8 mouse cellular contexts compared by ENCODE assay signal in the genomic region with DNA sequence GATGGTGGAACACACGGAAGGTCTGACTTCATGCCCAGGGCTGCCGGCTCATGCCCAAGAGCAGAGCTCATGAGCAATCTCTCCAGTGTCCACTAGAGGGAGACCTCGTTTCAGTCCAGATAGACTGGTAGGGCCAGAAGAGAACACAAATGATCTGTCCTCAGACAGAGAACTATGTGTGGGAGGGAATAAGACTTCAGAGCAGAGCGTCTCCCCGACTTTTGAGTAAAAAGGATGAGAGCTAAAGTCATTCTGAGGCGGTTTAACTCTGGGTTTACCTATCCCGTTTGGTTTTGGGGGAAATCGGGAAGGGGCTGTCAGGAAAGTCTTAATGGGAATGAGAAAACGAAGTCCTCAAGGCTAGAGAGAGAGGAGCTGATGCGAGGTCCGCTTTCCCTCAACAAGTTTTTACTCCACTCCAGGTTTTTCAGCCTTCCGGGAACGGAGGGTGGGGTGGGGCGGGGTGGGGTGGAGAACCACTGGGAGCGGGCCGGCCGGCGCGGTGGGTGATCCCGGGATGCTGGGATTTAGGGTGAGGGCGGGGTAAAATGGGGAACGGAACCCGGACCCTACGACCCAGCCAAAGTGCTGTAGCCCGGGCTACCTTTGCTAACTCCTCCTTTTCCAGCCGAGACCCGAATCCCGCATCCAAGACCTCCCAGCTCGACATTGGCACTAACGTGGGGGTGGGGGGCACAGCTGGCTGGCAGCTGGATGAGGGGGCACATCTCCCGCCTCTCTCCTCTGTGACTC. TPM values are rescaled to one million over a fixed set of nuclear protein-coding genes. Genes with fewer than 3 reads are reported as not detected.
DNase-seq lines count a peak whose midpoint lies in the region; ATAC-seq lines count a peak whose summit lies in the region.

No protein-coding gene starts in this region.

- H3K9me3 ChIP-seq in hindbrain, embryonic 10.5 days, result no peaks in the 10 kb centered on the region

- H3K36me3 ChIP-seq in hindbrain, embryonic 10.5 days, result peaks cover 19% of the 10 kb centered on the region

- WGBS in hindbrain, embryonic 10.5 days, result 1% methylated on average over 31 of the region's 31 CpGs

- H3K27me3 ChIP-seq in hindbrain, embryonic 10.5 days (ENCODE audit: insufficient read depth, poor library complexity, severe bottlenecking), result peaks cover 35% of the 10 kb centered on the region

- ATAC-seq in frontal cortex, adult (ENCODE audit: low TSS enrichment), result peak; percentile 82

- peak overlapping the region; percentile 60 for H3K4me3 ChIP-seq in hindbrain, embryonic 10.5 days

- H3K4me1 ChIP-seq in hindbrain, embryonic 10.5 days (replicated peaks), result peaks cover 41% of the 10 kb centered on the region

- DNase-seq in Muller cell, postnatal 12 days (ENCODE audit: inconsistent ontology term), result peak; percentile 96
- peak; percentile 94 for DNase-seq in cerebellum, adult 9-10 months
- DNase-seq in hindbrain, embryonic 10.5 days (ENCODE audit: low spot score), result peak; percentile 90
- DNase-seq in layer of hippocampus, adult 9-11 months, result peak; percentile 90
- DNase-seq in lung, postnatal 10 days, result peak; percentile 94
- peak; percentile 68 for DNase-seq in ovary, postnatal 36 days (ENCODE audit: low spot score)
- DNase-seq in thymus, postnatal 36 days, result peak; percentile 77 to 79

- peak overlapping the region; percentile 90 for H3K27ac ChIP-seq in hindbrain, embryonic 10.5 days

RNA-seq across cellular contexts. Expression of gene Gli1, which starts 2.7 kb away (rescaled TPM):
- 7.1 and 7.3 TPM in 2 replicates for polyA plus RNA-seq in hindbrain, embryonic 10.5 days (2016; fragmentation: Nextera tagmentation; extraction: Ambion mirVana)

RNA-seq across cellular contexts. Expression of gene Inhbe, which starts 15.1 kb away (rescaled TPM):
- polyA plus RNA-seq in hindbrain, embryonic 10.5 days (2016; fragmentation: Nextera tagmentation; extraction: Ambion mirVana), result not detected in 2 replicates

RNA-seq across cellular contexts. Expression of gene Arhgap9, which starts 17.3 kb away (rescaled TPM):
- polyA plus RNA-seq in hindbrain, embryonic 10.5 days (2016; fragmentation: Nextera tagmentation; extraction: Ambion mirVana), result 1.8 and 2.5 TPM in 2 replicates

RNA-seq across cellular contexts. Expression of gene Mars, which starts 27.5 kb away (rescaled TPM):
- polyA plus RNA-seq in hindbrain, embryonic 10.5 days (2016; fragmentation: Nextera tagmentation; extraction: Ambion mirVana), result 171 and 174 TPM in 2 replicates

RNA-seq across cellular contexts. Expression of gene Inhbc, which starts 31.1 kb away (rescaled TPM):
- 0.13 TPM in 1 of 2 replicates, not detected in the other for polyA plus RNA-seq in hindbrain, embryonic 10.5 days (2016; fragmentation: Nextera tagmentation; extraction: Ambion mirVana)

Comparison
In these comparisons a context has a peak if more than half of its experiments do, and no peak if none do; other contexts are left out.
1. Peak in every context shown above with its lines: DNase-seq, ATAC-seq, H3K4me3 ChIP-seq and H3K27ac ChIP-seq.